Mouse (Mus musculus) ovary, postnatal 14 days (tissue): Measurements from ENCODE around the gene 0610040J01Rik.

ENCODE experiments used
- DNase-seq: peaks from one replicate; pipeline ENCODE4 v3.0.0; 2022; ENCODE audit warnings: low spot score

0610040J01Rik gene

DNA sequence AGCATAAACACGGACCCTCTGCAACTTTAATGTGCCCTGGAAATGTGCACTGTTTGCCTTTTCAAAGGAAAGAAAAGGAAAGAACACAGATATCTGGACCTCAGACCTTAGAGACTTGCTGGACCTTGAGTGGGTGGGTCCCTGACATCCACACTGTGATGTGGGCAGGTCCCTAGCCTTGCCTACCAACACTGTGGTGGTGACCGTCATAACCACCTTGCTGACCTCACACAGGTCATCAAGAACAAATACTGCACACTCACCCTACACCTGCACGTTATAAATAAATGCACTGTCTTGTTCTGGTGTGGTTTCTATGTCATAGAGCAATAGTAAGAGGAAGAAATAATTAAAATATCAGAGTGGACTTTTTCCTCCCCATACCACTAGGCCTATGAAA is 91.2 kb downstream of the 0610040J01Rik start:
- DNase-seq = no peak

GRCm38 (mm10) chr5:63906149-63907093 is 94.3 kb downstream of the 0610040J01Rik start:
- peak; percentile 84 for DNase-seq

- no peak for DNase-seq
These were observed 95.3 kb downstream of the 0610040J01Rik start for GRCm38 (mm10) chr5:63907513-63907912.

- no peak for DNase-seq
These were observed 98.2 kb downstream of the 0610040J01Rik start for GRCm38 (mm10) chr5:63910171-63910960.

DNA sequence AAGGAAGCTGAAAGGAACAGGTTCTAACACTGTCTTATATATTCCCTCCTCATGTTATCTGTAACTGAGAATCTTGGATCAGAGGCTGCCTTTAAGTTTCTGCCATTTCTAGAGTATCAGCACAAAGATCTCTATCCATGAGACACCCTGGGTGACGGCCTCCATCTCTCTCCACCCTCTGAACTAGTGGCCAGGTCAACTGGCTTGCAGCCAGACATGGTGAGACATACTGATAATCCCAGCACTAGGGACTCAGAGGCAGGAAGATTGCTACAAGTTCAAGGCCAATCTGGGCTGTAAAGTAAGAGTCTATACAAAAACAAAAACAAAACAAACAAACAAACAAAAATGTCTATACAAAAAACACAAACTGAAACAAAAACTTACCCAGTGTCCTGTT is 102.7 kb downstream of the 0610040J01Rik start:
- no peak for DNase-seq

DNA sequence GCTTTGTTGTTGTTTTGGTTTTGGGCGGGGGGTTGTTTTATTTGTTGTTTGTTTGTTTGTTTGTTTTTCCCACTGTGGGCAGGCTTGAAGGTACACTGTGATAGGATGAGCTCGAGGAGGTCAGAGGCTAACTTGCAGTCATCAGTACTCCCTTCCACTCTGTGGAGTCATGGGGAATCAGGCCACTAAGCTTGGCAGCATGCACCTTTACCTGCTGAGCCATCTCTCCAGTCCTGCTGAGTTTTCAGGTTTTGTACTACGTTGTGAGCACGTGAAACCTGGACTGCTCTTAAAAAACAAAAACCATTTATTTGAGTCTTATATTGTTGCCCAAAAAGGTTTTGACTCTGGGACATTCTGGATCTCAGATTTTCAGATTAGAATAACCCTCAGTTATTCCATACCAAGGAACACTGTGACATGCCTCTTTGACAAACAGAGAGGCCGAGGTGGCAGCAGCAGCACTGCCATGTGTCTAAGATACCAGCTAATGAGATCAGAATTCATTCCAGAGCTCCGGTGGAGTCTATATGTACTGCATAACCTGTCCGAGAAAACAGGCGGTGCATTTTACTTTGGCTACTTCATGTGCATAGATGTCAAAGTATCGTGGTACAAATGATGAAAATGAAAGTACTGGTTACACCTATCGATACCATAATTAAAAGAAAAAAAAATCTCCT is 104.4 kb downstream of the 0610040J01Rik start:
- no peak for DNase-seq

DNA sequence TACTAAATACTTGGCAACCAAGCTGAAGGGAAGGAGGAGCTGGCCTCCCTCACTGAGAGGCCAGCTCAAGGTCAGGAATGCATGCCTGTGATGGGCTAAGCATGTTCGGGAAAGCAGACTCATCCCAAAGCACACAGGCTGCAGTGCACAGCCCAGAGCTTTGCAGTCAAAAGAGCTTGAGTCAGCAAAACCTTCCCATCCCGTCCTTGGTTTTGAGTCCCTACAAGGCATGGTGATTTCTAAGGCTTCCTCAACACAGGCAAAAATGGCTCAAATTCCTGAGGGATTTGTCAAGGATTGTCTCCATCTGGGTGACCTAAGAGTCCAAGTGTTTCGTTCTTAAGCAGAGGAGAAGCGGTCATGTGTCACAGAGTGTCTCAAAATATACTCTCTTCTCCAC is 106.0 kb downstream of the 0610040J01Rik start:
- no peak for DNase-seq

DNA sequence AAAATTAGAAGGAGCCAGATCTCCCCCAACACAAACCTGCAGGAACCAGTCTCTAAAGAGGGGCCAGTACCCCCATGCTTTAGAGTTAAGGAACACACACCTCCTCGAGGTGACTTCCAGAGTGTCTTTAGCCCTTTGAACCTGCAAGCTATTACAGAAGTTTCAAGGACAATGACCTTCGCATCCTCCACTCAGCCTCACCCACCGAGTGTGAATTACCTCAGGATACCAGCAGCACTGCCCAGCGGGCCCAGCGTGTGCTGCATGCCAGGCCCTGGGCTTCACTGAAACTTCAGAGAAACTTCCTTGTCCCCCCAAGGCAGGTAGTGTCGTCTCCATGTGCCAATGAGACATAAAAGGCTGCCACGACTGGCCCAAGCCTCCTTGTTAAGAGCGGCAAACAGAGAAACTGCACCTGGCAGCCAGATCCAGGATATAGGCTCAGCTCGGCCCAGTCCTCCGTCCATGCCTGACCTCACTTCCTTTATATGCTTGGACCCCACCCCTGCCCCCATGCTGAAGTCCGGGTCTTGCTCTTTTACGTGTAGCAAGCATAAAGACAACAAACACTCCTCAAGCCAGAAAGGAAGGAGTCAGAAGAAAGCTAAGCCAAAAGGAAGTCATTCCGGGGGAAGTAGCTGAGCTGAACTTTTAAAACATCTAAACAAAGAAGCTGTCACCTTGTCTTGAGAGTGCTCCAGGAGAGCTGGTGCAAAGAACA is 111.3 kb downstream of the 0610040J01Rik start:
- DNase-seq = no peak

GRCm38 (mm10) chr5:63925035-63925628 is 113.0 kb downstream of the 0610040J01Rik start:
- DNase-seq = no peak

- DNase-seq = no peak
These were observed 118.7 kb downstream of the 0610040J01Rik start for GRCm38 (mm10) chr5:63930824-63931358.

DNA sequence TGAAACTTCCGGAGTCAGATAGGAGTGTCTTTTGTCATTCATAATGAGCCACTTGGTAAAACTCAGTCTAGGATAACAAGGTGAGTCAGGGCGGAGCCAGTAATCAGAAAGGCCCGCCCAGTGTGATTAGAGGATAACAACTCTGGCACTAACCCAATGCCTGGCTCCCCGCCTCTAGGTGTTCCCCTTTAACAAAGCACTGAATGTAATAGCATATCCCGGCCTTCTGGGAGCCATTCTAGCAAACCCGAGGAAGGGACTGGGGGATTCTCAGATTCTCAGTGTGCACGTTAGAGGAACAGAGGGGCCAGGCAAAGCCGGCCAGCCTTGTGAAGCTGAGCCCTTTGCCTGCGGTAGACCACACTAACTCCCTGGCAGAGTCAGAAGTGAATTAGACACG is 120.7 kb downstream of the 0610040J01Rik start:
- DNase-seq = no peak

DNA sequence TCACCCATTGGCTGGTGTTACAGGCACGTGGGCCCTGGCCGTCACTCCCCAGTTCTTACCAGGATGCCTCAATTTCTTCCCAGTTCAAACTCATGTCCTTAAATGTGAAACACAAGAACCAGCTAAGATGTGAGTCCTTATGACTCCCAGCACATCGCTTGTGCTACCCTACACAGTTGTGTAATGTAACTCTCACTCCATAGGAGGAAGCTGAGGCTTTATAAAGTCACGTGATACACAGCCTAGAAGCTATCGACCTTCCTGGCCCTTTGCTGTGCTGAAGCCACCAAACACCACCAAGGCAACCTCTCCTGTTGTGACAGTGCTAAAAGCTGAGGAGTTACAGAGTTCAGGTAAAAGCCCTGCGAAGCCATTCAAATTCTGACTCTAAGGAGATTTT is 123.4 kb downstream of the 0610040J01Rik start:
- DNase-seq = no peak

DNA sequence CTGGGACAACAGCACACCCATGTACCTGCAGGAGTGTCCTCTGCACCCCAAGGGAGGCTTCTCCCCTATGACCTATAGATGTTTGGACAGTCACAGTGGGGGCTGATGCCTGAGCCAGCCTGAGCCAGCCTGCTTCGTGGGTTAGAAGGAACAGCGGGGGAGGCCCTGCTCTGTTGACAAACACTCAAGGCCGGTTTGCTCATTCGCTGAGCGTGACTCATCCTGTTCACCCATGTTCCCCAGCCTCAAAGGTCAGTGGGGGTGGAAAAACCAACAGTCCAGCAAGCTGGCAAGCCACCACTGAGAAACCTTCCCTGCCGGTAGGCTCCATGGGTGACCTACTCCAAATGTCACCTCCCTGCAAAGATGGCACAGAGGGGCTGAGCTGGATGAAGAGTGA is 124.6 kb downstream of the 0610040J01Rik start:
- no peak for DNase-seq

GRCm38 (mm10) chr5:63938575-63938974 is 126.4 kb downstream of the 0610040J01Rik start:
- DNase-seq = no peak

GRCm38 (mm10) chr5:63941891-63942290 is 129.7 kb downstream of the 0610040J01Rik start:
- DNase-seq = no peak

DNA sequence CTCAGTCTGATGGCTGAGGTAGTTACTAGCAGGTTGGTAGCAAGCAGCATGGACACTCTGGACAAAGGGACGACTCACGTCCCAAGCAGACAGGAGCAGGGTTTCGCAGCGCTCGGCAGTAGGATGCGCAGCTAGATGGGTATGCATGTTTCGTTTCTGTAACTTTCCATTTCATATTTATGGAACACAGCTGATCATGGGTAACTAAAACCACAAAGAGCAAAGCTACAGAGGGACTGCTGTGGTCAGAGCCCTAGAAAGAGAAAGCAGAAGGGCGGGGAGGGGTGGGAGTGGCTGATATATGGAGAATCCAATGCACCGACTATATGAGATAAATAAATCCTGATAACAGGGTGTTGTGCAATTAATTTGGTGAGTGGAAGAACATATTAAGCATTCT is 131.1 kb downstream of the 0610040J01Rik start:
- DNase-seq = no peak

DNA sequence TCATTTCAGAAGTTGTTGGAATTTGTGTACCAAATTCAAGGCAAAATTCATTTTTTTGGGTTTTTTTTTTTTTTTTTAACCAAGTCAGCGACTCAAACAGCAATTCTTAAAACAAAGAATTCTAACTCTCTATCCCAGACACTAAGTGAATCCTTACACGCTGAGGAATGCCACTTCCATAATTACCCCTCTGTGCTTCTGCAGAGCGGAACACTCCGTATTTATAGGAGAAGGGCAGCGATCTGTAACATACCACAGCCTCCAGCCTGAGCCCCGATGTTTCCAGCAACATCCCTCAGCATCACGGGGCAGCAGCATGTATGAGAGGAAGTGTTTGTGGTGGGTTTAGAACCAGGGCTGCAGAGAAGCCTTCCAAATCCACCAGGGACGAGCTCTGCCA is 135.4 kb downstream of the 0610040J01Rik start:
- no peak for DNase-seq

DNA sequence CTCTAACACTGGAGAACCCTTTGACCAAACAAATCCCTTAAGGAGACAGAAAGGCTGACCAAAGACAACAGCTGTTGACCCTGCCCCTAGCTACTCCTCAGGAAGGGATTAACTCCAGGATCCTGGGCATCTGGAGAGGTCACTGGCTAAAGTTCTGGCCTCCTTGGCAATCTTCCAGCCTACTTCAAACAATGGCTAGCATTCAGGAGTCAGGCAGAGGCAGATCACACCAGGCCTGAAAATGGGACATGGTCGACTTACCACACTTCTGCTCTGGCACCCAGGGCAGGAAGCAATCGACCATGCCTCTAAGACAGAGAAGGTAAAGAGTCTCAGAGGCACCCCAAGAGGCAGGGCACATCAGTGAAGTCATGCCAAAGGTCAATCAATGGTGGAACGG is 137.0 kb downstream of the 0610040J01Rik start:
- no peak for DNase-seq
